In genomic region chr17:31512593-31512992, GRCm38 (mm10) we compare ENCODE assay signal across 7 mouse cellular contexts. TPM values are rescaled to one million over a fixed set of nuclear protein-coding genes. Genes with fewer than 3 reads are reported as not detected.
DNase-seq lines count a peak whose midpoint lies in the region; ATAC-seq and TF ChIP-seq lines count a peak whose summit lies in the region.

No protein-coding gene starts in this region.

- TF ChIP-seq POLR2A in spleen, adult 2 months (IDR thresholded peaks at IDR 0.05; ENCODE audit: low read depth, low read length): no peak

- H3K27me3 ChIP-seq in spleen, adult 2 months (ENCODE audit: control insufficient read depth, insufficient read depth, low read length): no peaks in the 10 kb centered on the region
- H3K27me3 ChIP-seq in forebrain, embryonic 10.5 days (ENCODE audit: poor library complexity, severe bottlenecking): no peaks in the 10 kb centered on the region
- 0 out of 2 replicates have a peak, but pooled peaks cover 7% of the 10 kb centered on the region for H3K27me3 ChIP-seq in liver, embryonic 12.5 days (replicated peaks)

- peak overlapping the region; percentile 24; the same call in 1 of the 2 replicates for H3K27ac ChIP-seq in spleen, adult 2 months (ENCODE audit: insufficient read depth, low read length)
- H3K27ac ChIP-seq in forebrain, embryonic 10.5 days: peak overlapping the region; percentile 94
- H3K27ac ChIP-seq in liver, embryonic 12.5 days: peak overlapping the region; percentile 67

- intact Hi-C loops in gastrocnemius, postnatal 14 days (cut with DNase I; ENCODE audit: low total_unique reads): no loop called here

- no peaks in the 10 kb centered on the region for H3K9me3 ChIP-seq in forebrain, embryonic 10.5 days
- no peaks in the 10 kb centered on the region for H3K9me3 ChIP-seq in liver, embryonic 12.5 days (replicated peaks)

- H3K4me2 ChIP-seq in liver, embryonic 12.5 days: peak overlapping the region; percentile 95

- WGBS in spleen, adult 2 months: 16% methylated on average over 6 of the region's 6 CpGs
- 25% methylated on average over 6 of the region's 6 CpGs for WGBS in forebrain, embryonic 10.5 days
- WGBS in liver, embryonic 12.5 days (ENCODE audit: insufficient replicate concordance): 13% methylated on average over 6 of the region's 6 CpGs

- TF ChIP-seq CTCF in spleen, adult 2 months (IDR thresholded peaks at IDR 0.05; ENCODE audit: extremely low read depth, insufficient read depth, insufficient read length, insufficient replicate concordance): no peak

- peak overlapping the region; percentile 83 for H3K9ac ChIP-seq in liver, embryonic 12.5 days

- H3K4me1 ChIP-seq in spleen, adult 2 months (ENCODE audit: control insufficient read depth, insufficient read depth, insufficient read length): no peaks in the 10 kb centered on the region
- H3K4me1 ChIP-seq in forebrain, embryonic 10.5 days: peaks cover 20% of the 10 kb centered on the region
- peaks cover 26% of the 10 kb centered on the region for H3K4me1 ChIP-seq in liver, embryonic 12.5 days

- peak overlapping the region; percentile 80; the same call in 1 of the 2 replicates for H3K4me3 ChIP-seq in spleen, adult 2 months (ENCODE audit: extremely low read depth, insufficient read depth, insufficient read length)
- peak overlapping the region; percentile 90 for H3K4me3 ChIP-seq in forebrain, embryonic 10.5 days
- peak overlapping the region; percentile 84 for H3K4me3 ChIP-seq in liver, embryonic 12.5 days

- DNase-seq in spleen, adult 2 months (ENCODE audit: low read depth in 1 of 2, low spot score in 2 of 2): no peak
- no peak for DNase-seq in spleen, postnatal 14 days (ENCODE audit: low spot score in 2 of 2)
- DNase-seq in forebrain, embryonic 10.5 days (ENCODE audit: extremely low spot score, low spot score): no peak
- DNase-seq in ovary, postnatal 14 days (ENCODE audit: low spot score): no peak
- DNase-seq in cerebellum, adult 8-10 months: no peak
- no peak for DNase-seq in gastrocnemius, postnatal 14 days

- peaks cover 14% of the 10 kb centered on the region for H3K36me3 ChIP-seq in spleen, adult 2 months (ENCODE audit: control insufficient read depth, insufficient read depth, low read length)
- H3K36me3 ChIP-seq in forebrain, embryonic 10.5 days (replicated peaks): peaks cover 29% of the 10 kb centered on the region
- H3K36me3 ChIP-seq in liver, embryonic 12.5 days: peaks cover 33% of the 10 kb centered on the region

- ATAC-seq in liver, embryonic 12.5 days: peak; percentile 56

RNA-seq across cellular contexts. Expression of gene Wdr4, which starts 7.2 kb away (rescaled TPM):
- 24.5 and 24.9 TPM in 2 replicates for polyA plus RNA-seq in spleen, adult 2 months (2012; rRNA removed)
- polyA plus RNA-seq in forebrain, embryonic 10.5 days (2016; fragmentation: Nextera tagmentation; extraction: Ambion mirVana): 78.5 and 81.3 TPM in 2 replicates
- 42.2 and 46.1 TPM in 2 replicates for polyA plus RNA-seq in liver, embryonic 12.5 days (2016; fragmentation: Nextera tagmentation; extraction: Ambion mirVana)
- 1 to 10 TPM; 6.7 to 7.9 TPM for total RNA-seq in gastrocnemius, postnatal 14 days (2021)

RNA-seq across cellular contexts. Expression of gene Ndufv3, which starts 7.3 kb away (rescaled TPM):
- polyA plus RNA-seq in spleen, adult 2 months (2012; rRNA removed): 42.7 and 54.3 TPM in 2 replicates
- polyA plus RNA-seq in forebrain, embryonic 10.5 days (2016; fragmentation: Nextera tagmentation; extraction: Ambion mirVana): 214 and 224 TPM in 2 replicates
- polyA plus RNA-seq in liver, embryonic 12.5 days (2016; fragmentation: Nextera tagmentation; extraction: Ambion mirVana): 214 and 215 TPM in 2 replicates
- total RNA-seq in gastrocnemius, postnatal 14 days (2021): 100 to 1,000 TPM; 423 to 456 TPM

RNA-seq across cellular contexts. Expression of gene Pknox1, which starts 51.9 kb away (rescaled TPM):
- polyA plus RNA-seq in spleen, adult 2 months (2012; rRNA removed): 18.9 and 28.2 TPM in 2 replicates
- polyA plus RNA-seq in forebrain, embryonic 10.5 days (2016; fragmentation: Nextera tagmentation; extraction: Ambion mirVana): 18.3 and 19.1 TPM in 2 replicates
- 15.4 and 16.7 TPM in 2 replicates for polyA plus RNA-seq in liver, embryonic 12.5 days (2016; fragmentation: Nextera tagmentation; extraction: Ambion mirVana)
- 10 to 100 TPM in 1 of 2 experiments, 1 to 10 TPM in 1; 7.9 to 10.7 TPM for total RNA-seq in gastrocnemius, postnatal 14 days (2021)

Comparison
In these comparisons a context has a peak if more than half of its experiments do, and no peak if none do; other contexts are left out.
1. H3K27ac ChIP-seq: peak in every context shown above with its lines; median percentile 94 in forebrain, embryonic 10.5 days; 67 in liver, embryonic 12.5 days; 24 in spleen, adult 2 months.